Mouse (Mus musculus): ENCODE data around the gene Col25a1. TPM values are rescaled to one million over a fixed set of nuclear protein-coding genes. Genes with fewer than 3 reads are reported as not detected.

Gene Col25a1
- polyA plus RNA-seq, 1 experiment from 2014 or later, result 7.0 TPM

DNA sequence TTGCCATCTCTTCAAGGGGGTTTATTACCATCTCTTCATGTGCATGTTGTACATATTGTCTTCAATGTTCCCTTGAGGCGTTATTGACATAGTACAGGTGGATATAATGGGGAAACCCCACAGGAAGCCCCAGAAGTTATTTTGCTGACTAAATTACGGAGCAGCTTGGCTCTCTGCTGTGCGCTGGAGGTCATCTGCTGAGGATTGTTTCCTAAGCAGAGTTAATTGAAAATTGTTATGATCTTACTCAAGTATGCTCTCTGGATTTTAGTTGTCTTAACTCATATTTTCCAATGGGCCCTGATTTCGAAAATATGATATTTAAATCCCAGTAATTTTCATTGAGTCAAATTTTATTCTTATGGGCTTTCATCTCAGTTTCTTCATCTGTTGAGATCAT lies 178.0 kb downstream of the Col25a1 start:
- no peaks in the 10 kb centered on the region for H3K27me3 ChIP-seq (replicated peaks; ENCODE audit: insufficient read depth, low read length)
- WGBS, result 86% methylated on average over 4 of the region's 4 CpGs
- no peaks in the 10 kb centered on the region for H3K36me3 ChIP-seq (ENCODE audit: insufficient read depth, low read length)
- ATAC-seq, result no peak
- TF ChIP-seq CTCF (IDR thresholded peaks at IDR 0.05), result no peak
- no peak for TF ChIP-seq EP300 (IDR thresholded peaks at IDR 0.05)
- DNase-seq (ENCODE audit: low spot score), result no peak
- H3K4me1 ChIP-seq (ENCODE audit: insufficient read depth, low read depth, low read length), result peaks cover 6% of the 10 kb centered on the region; the same call in 1 of the 2 replicates
- H3K4me3 ChIP-seq (ENCODE audit: low read depth, low read length), result no peak overlapping the region
- no peak overlapping the region for H3K27ac ChIP-seq (ENCODE audit: low read length)
- H3K9me3 ChIP-seq (ENCODE audit: low read length), result no peaks in the 10 kb centered on the region
- no peak overlapping the region for H3K9ac ChIP-seq (replicated peaks; ENCODE audit: low read depth)
- no peak overlapping the region for H3K4me2 ChIP-seq (replicated peaks; ENCODE audit: low read depth, low read length)

DNA sequence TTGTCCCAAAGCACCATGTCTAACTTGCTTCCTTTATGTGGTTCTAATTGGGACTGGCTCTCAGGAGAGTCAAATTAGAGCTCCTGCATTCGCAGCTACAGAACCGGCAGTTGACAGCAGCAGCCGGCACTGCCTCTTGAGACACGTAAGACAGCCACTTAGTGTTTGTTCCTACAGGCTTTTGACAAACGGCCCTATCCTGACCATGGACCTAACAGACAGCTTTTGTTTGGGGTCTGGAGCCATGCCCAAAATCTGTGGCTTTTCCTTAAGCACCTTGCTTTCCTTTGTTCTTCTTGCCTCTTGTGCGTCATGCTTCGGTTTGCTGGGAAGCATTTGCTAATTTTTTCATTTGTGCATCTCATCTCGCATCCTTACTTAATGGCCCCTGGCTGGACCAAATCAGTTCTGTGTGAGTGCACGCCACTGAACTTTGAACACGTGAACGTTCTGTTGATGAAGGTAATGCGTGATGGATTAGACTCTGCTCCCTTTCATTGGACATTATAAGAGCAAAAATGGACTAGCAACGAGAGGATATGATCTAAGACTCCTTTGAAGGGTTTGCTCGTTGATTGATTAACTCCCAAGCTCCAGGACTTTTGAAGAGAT lies 179.5 kb downstream of the Col25a1 start:
- Histone ChIP-seq H3K9ac (replicated peaks; ENCODE audit: low read depth) (no peak overlapping the region), H3K4me3 (ENCODE audit: low read depth, low read length) (no peak overlapping the region), H3K27ac (ENCODE audit: low read length) (no peak overlapping the region), H3K4me1 (ENCODE audit: insufficient read depth, low read depth, low read length) (peaks cover 6% of the 10 kb centered on the region; the same call in 1 of the 2 replicates), H3K9me3 (ENCODE audit: low read length) (no peaks in the 10 kb centered on the region), H3K36me3 (ENCODE audit: insufficient read depth, low read length) (no peaks in the 10 kb centered on the region), H3K27me3 (replicated peaks; ENCODE audit: insufficient read depth, low read length) (no peaks in the 10 kb centered on the region), H3K4me2 (replicated peaks; ENCODE audit: low read depth, low read length) (no peak overlapping the region)
- WGBS, result 38% methylated on average over 14 of the region's 14 CpGs
- TF ChIP-seq EP300 (IDR thresholded peaks at IDR 0.05), result no peak
- TF ChIP-seq CTCF (IDR thresholded peaks at IDR 0.05), result no peak
- peak; percentile 26; the same call in 1 of the 2 replicates for ATAC-seq
- peak; percentile 38 for DNase-seq (ENCODE audit: low spot score)

DNA sequence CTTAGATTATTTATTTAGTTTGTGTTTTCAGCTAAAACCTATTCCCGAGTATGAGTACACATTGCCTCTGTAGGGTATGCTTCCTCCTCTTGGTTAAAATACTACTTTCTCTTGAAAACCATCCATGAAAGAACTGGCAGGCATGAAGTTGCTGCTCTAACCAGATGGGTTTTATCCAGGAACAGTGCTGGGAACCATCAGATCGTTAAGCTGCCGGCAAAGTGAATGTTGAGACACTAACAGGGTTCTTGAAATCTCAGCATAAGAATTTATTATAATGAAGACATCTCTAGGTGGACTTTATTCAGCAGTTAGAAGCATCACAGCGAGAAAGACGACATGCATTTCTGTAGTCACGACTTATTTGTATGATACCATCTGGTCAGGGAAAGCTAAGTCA lies 181.9 kb downstream of the Col25a1 start:
- H3K27ac ChIP-seq (ENCODE audit: low read length), result no peak overlapping the region
- no peaks in the 10 kb centered on the region for H3K27me3 ChIP-seq (replicated peaks; ENCODE audit: insufficient read depth, low read length)
- TF ChIP-seq CTCF (IDR thresholded peaks at IDR 0.05), result no peak
- no peak for TF ChIP-seq EP300 (IDR thresholded peaks at IDR 0.05)
- no peak overlapping the region for H3K4me2 ChIP-seq (replicated peaks; ENCODE audit: low read depth, low read length)
- 72% methylated on average over 6 of the region's 6 CpGs for WGBS
- DNase-seq (ENCODE audit: low spot score), result peak; percentile 50
- H3K4me1 ChIP-seq (ENCODE audit: insufficient read depth, low read depth, low read length), result peaks cover 6% of the 10 kb centered on the region; the same call in 1 of the 2 replicates
- H3K4me3 ChIP-seq (ENCODE audit: low read depth, low read length), result no peak overlapping the region
- no peaks in the 10 kb centered on the region for H3K36me3 ChIP-seq (ENCODE audit: insufficient read depth, low read length)
- H3K9ac ChIP-seq (replicated peaks; ENCODE audit: low read depth), result no peak overlapping the region
- H3K9me3 ChIP-seq (ENCODE audit: low read length), result no peaks in the 10 kb centered on the region
- ATAC-seq, result no peak

DNA sequence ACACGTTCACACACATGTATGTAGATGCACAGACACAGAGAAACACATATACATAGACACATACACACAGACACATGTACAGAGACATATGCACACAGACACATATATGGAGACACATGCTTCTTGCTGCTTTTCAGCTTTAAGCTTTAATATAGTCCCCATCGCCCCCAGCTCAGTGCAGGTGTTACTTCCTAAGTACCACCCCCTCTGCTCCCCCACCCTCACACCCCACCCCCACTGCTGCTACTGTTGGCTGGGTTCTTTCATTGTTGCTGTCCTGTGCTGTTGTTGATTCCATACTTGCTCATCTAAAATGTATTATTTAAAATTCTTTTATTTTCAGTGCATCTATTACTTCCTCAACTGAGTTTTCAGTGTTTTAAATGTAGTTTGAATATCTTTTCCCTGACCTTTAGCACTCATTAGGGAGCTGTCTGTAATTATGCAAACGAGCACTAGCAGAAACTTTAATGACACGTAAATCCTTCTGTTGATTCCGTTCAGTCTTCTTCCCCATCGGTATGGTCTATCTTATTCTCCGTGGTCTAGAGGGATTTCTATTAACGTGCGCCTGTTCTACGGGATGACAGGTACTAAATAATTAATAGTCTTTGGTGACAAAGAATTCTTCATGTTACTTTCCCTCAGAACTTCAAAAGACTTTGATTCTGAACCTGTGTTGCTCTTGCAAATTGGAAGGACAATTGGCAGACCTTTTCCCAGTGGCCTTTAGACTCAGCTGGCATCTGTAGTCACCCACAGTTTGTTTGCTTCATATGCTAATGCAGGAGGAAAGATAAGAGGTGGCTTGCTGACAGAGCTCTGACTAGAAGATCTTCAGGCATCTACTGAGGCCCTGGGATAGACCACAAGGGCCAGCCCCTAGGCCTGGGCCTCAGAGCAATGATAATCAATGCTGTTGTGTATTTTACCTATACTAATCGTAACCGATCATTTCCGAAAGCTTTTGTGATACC lies 196.0 kb downstream of the Col25a1 start:
- Histone ChIP-seq H3K4me2 (replicated peaks; ENCODE audit: low read depth, low read length) (no peak overlapping the region), H3K36me3 (ENCODE audit: insufficient read depth, low read length) (no peaks in the 10 kb centered on the region), H3K9me3 (ENCODE audit: low read length) (no peaks in the 10 kb centered on the region), H3K9ac (replicated peaks; ENCODE audit: low read depth) (no peak overlapping the region), H3K4me3 (ENCODE audit: low read depth, low read length) (no peak overlapping the region), H3K27ac (ENCODE audit: low read length) (no peak overlapping the region), H3K27me3 (replicated peaks; ENCODE audit: insufficient read depth, low read length) (no peaks in the 10 kb centered on the region), H3K4me1 (ENCODE audit: insufficient read depth, low read depth, low read length) (no peaks in the 10 kb centered on the region)
- DNase-seq (ENCODE audit: low spot score), result no peak
- ATAC-seq, result no peak
- TF ChIP-seq EP300 (IDR thresholded peaks at IDR 0.05), result no peak
- no peak for TF ChIP-seq CTCF (IDR thresholded peaks at IDR 0.05)
- 77% methylated on average over 13 of the region's 13 CpGs for WGBS

DNA sequence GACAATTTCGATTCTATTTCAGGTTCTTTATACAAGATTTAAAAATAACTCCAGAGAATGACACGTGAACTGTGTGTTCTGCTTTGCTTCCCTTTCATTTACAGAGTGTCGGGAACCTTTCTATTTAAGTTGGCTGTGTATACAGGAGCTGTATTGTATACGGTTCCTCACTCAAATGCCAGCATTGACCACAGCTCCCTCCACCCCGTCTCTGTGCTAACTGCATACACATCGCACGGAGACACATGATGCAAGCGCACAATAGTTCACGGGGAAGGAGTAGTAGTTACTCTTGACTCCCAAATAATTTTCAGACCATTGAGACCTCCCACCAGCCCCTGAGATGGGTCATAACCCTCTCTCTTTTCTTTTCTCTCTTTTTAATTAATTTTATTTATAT lies 197.6 kb downstream of the Col25a1 start:
- H3K4me3 ChIP-seq (ENCODE audit: low read depth, low read length), result no peak overlapping the region
- H3K36me3 ChIP-seq (ENCODE audit: insufficient read depth, low read length), result no peaks in the 10 kb centered on the region
- ATAC-seq (no peak), DNase-seq (ENCODE audit: low spot score) (no peak)
- H3K9ac ChIP-seq (replicated peaks; ENCODE audit: low read depth), result no peak overlapping the region
- no peaks in the 10 kb centered on the region for H3K27me3 ChIP-seq (replicated peaks; ENCODE audit: insufficient read depth, low read length)
- H3K4me1 ChIP-seq (ENCODE audit: insufficient read depth, low read depth, low read length), result no peaks in the 10 kb centered on the region
- no peak overlapping the region for H3K27ac ChIP-seq (ENCODE audit: low read length)
- no peak overlapping the region for H3K4me2 ChIP-seq (replicated peaks; ENCODE audit: low read depth, low read length)
- no peaks in the 10 kb centered on the region for H3K9me3 ChIP-seq (ENCODE audit: low read length)
- TF ChIP-seq EP300 (IDR thresholded peaks at IDR 0.05) (no peak), CTCF (IDR thresholded peaks at IDR 0.05) (no peak)
- 72% methylated on average over 9 of the region's 9 CpGs for WGBS

DNA sequence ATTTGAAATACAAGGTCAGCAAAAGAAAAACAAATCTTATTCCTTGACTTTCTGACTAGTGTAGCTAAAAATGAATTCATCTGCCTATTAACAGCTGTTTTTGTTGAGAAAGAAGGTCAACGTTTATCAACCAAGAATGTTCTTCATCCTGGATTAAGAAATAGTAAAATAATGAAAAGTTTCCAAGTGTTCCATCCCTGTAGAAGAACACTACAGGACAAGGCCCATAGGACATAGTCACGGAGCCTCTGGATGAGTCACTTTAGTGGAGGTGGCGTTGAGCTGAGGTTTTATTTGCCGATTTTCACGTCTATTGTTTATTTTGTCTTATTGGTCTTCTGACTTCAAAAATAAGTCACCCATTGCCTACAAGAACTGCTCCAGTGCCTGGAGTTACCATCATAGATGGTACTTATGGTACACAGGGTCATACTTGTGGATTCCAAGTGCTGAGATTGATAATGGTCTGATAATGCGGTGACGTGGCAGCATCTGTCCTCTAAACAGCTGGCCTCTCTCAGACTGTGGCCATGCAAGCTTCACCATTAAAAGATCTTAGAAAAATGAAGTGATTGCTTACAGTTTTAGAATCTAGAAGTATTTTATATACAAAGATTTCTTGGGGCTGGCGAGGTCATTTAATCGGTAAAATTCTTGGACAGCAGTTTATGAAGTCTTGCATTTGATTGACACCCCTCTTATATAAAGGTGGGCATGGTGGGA lies 198.7 kb downstream of the Col25a1 start:
- H3K9me3 ChIP-seq (ENCODE audit: low read length), result no peaks in the 10 kb centered on the region
- no peak overlapping the region for H3K9ac ChIP-seq (replicated peaks; ENCODE audit: low read depth)
- 56% methylated on average over 9 of the region's 9 CpGs for WGBS
- TF ChIP-seq EP300 (IDR thresholded peaks at IDR 0.05), result peak; percentile 12; the same call in 1 of the 2 replicates
- no peak for TF ChIP-seq CTCF (IDR thresholded peaks at IDR 0.05)
- peak; percentile 75 for ATAC-seq
- no peak overlapping the region for H3K27ac ChIP-seq (ENCODE audit: low read length)
- H3K4me3 ChIP-seq (ENCODE audit: low read depth, low read length), result no peak overlapping the region
- no peak overlapping the region for H3K4me2 ChIP-seq (replicated peaks; ENCODE audit: low read depth, low read length)
- no peaks in the 10 kb centered on the region for H3K27me3 ChIP-seq (replicated peaks; ENCODE audit: insufficient read depth, low read length)
- H3K36me3 ChIP-seq (ENCODE audit: insufficient read depth, low read length), result no peaks in the 10 kb centered on the region
- no peaks in the 10 kb centered on the region for H3K4me1 ChIP-seq (ENCODE audit: insufficient read depth, low read depth, low read length)
- DNase-seq (ENCODE audit: low spot score), result peak; percentile 63

Data from lung, postnatal 0 days (tissue).